In the genomic region with DNA sequence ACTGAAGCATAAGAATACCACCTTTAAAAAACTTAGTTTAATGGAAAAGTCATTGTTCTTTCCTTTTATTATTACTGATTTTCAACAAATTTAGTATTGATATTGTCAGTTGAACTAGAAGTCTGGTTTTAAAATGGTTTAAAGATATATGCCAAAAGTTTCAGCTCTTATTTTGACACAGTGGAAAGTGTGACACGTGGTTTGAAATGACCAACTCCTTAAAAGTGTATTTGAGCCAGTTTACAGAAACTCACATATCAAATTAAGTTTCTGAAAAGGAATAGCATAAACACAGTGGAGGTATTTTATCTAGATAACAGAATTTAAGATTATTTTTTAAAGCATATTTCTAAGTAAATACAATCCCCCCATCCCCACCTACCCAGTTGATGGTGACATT, we compare ENCODE assay signal across 10 mouse cellular contexts. TPM values are rescaled to one million over a fixed set of nuclear protein-coding genes. Genes with fewer than 3 reads are reported as not detected.
DNase-seq lines count a peak whose midpoint lies in the region; ATAC-seq and TF ChIP-seq lines count a peak whose summit lies in the region.
"Had no signal": no experiment of that assay in that cellular context is flagged by ENCODE, and none has a peak within 500 bp of the region (broad histone marks: within the 10 kb centered on the region; RNA-seq: fewer than 3 reads in every experiment).

No protein-coding gene starts in this region.

- peaks cover 59% of the 10 kb centered on the region for H3K36me3 ChIP-seq in forebrain, embryonic 10.5 days (replicated peaks)
- no peaks in the 10 kb centered on the region; the same call in 1 of the 2 replicates for H3K36me3 ChIP-seq in forebrain, embryonic 11.5 days (ENCODE audit: control insufficient read depth, insufficient read depth, low read length)
- H3K36me3 ChIP-seq in lung, postnatal 0 days (ENCODE audit: insufficient read depth, low read length) = no peaks in the 10 kb centered on the region
- peaks cover 28% of the 10 kb centered on the region for H3K36me3 ChIP-seq in liver, embryonic 13.5 days

- no peak for TF ChIP-seq CTCF in lung, postnatal 0 days (IDR thresholded peaks at IDR 0.05)

- no peaks in the 10 kb centered on the region for H3K27me3 ChIP-seq in forebrain, embryonic 10.5 days (ENCODE audit: poor library complexity, severe bottlenecking)
- H3K27me3 ChIP-seq in forebrain, embryonic 11.5 days (ENCODE audit: control insufficient read depth, insufficient read depth, low read length) = no peaks in the 10 kb centered on the region
- no peaks in the 10 kb centered on the region for H3K27me3 ChIP-seq in lung, postnatal 0 days (replicated peaks; ENCODE audit: insufficient read depth, low read length)
- no peaks in the 10 kb centered on the region for H3K27me3 ChIP-seq in liver, embryonic 13.5 days

- no peak overlapping the region for H3K9ac ChIP-seq in forebrain, embryonic 11.5 days (ENCODE audit: low read length)
- H3K9ac ChIP-seq in lung, postnatal 0 days (replicated peaks; ENCODE audit: low read depth) = no peak overlapping the region
- H3K9ac ChIP-seq in liver, embryonic 13.5 days = peak overlapping the region; percentile 97; the same call in 1 of the 2 replicates

- H3K27ac ChIP-seq in forebrain, embryonic 10.5 days = no peak overlapping the region
- no peak overlapping the region for H3K27ac ChIP-seq in forebrain, embryonic 11.5 days (ENCODE audit: low read depth, low read length)
- H3K27ac ChIP-seq in lung, postnatal 0 days (ENCODE audit: low read length) = no peak overlapping the region
- no peak overlapping the region for H3K27ac ChIP-seq in liver, embryonic 13.5 days

- H3K4me1 ChIP-seq in forebrain, embryonic 10.5 days = peaks cover 57% of the 10 kb centered on the region
- peaks cover 10% of the 10 kb centered on the region; the same call in 1 of the 2 replicates for H3K4me1 ChIP-seq in forebrain, embryonic 11.5 days (replicated peaks; ENCODE audit: control insufficient read depth, insufficient read depth, low read length)
- H3K4me1 ChIP-seq in lung, postnatal 0 days (ENCODE audit: insufficient read depth, low read depth, low read length) = peaks cover 26% of the 10 kb centered on the region; the same call in 1 of the 2 replicates
- peaks cover 57% of the 10 kb centered on the region for H3K4me1 ChIP-seq in liver, embryonic 13.5 days (replicated peaks)

- ATAC-seq in forebrain, embryonic 11.5 days (replicated peaks; ENCODE audit: low FRiP score) = no peak
- no peak for ATAC-seq in lung, postnatal 0 days
- no peak for ATAC-seq in liver, embryonic 13.5 days (ENCODE audit: low read depth)

- WGBS in forebrain, embryonic 10.5 days = 94% methylated on average over 1 of the region's 1 CpGs
- 91% methylated on average over 1 of the region's 1 CpGs for WGBS in forebrain, embryonic 11.5 days
- WGBS in lung, postnatal 0 days = 47% methylated on average over 1 of the region's 1 CpGs
- 76% methylated on average over 1 of the region's 1 CpGs for WGBS in liver, embryonic 13.5 days (ENCODE audit: insufficient replicate concordance)

- H3K9me3 ChIP-seq in forebrain, embryonic 10.5 days = no peaks in the 10 kb centered on the region
- no peaks in the 10 kb centered on the region for H3K9me3 ChIP-seq in forebrain, embryonic 11.5 days (ENCODE audit: control insufficient read depth, low read length)
- H3K9me3 ChIP-seq in lung, postnatal 0 days (ENCODE audit: low read length) = no peaks in the 10 kb centered on the region
- no peaks in the 10 kb centered on the region for H3K9me3 ChIP-seq in liver, embryonic 13.5 days (replicated peaks)

- DNase-seq in forebrain, embryonic 10.5 days (ENCODE audit: extremely low spot score, low spot score) = no peak
- DNase-seq in forebrain, embryonic 11.5 days (ENCODE audit: low spot score) = no peak
- DNase-seq in lung, postnatal 0 days (ENCODE audit: low spot score) = no peak
- DNase-seq in lung, postnatal 10 days = no peak
- no peak for DNase-seq in liver, embryonic 13.5 days
- DNase-seq in embryo, embryonic 10 days (ENCODE audit: low spot score) = no peak
- DNase-seq in adrenal gland, postnatal 4 days (ENCODE audit: low spot score in 2 of 2) = no peak
- DNase-seq in ovary, adult 18-20 months (ENCODE audit: low spot score) = no peak
- DNase-seq: cerebellum, adult 11 months; kidney, postnatal 25 days had no signal

- H3K4me3 ChIP-seq in forebrain, embryonic 10.5 days = peak overlapping the region; percentile 85
- no peak overlapping the region for H3K4me3 ChIP-seq in forebrain, embryonic 11.5 days (ENCODE audit: low read depth, low read length)
- H3K4me3 ChIP-seq in lung, postnatal 0 days (ENCODE audit: low read depth, low read length) = no peak overlapping the region
- peak overlapping the region; percentile 90 for H3K4me3 ChIP-seq in liver, embryonic 13.5 days (replicated peaks)

- no peak overlapping the region for H3K4me2 ChIP-seq in forebrain, embryonic 11.5 days (ENCODE audit: low read depth, low read length, severe bottlenecking)
- peak overlapping the region; percentile 70; the same call in 1 of the 2 replicates for H3K4me2 ChIP-seq in lung, postnatal 0 days (replicated peaks; ENCODE audit: low read depth, low read length)
- peak overlapping the region; percentile 77 for H3K4me2 ChIP-seq in liver, embryonic 13.5 days

- TF ChIP-seq EP300 in lung, postnatal 0 days (IDR thresholded peaks at IDR 0.05) = no peak

RNA-seq across cellular contexts. Expression of a gene that starts 2.2 kb away (rescaled TPM):
- polyA plus RNA-seq in forebrain, embryonic 10.5 days (2016; fragmentation: Nextera tagmentation; extraction: Ambion mirVana) = 28.0 and 29.7 TPM in 2 replicates
- 44.5 and 45.6 TPM in 2 replicates for polyA plus RNA-seq in forebrain, embryonic 11.5 days (2014; fragmentation: Nextera tagmentation; extraction: Ambion mirVana)
- 10.5 and 11.4 TPM in 2 replicates for polyA plus RNA-seq in lung, postnatal 0 days (2015; fragmentation: Nextera tagmentation; extraction: Ambion mirVana)
- polyA plus RNA-seq in liver, embryonic 13.5 days (2015; fragmentation: Nextera tagmentation; extraction: Ambion mirVana) = 5.9 and 8.8 TPM in 2 replicates
- total RNA-seq in adrenal gland, postnatal 4 days (2021) = 10 to 100 TPM; 52.5 to 53.2 TPM

RNA-seq across cellular contexts. Expression of a gene that starts 2.4 kb away (rescaled TPM):
- 57.8 and 58.3 TPM in 2 replicates for polyA plus RNA-seq in forebrain, embryonic 10.5 days (2016; fragmentation: Nextera tagmentation; extraction: Ambion mirVana)
- polyA plus RNA-seq in forebrain, embryonic 11.5 days (2014; fragmentation: Nextera tagmentation; extraction: Ambion mirVana) = 54.7 and 57.9 TPM in 2 replicates
- polyA plus RNA-seq in lung, postnatal 0 days (2015; fragmentation: Nextera tagmentation; extraction: Ambion mirVana) = 13.1 and 14.2 TPM in 2 replicates
- polyA plus RNA-seq in liver, embryonic 13.5 days (2015; fragmentation: Nextera tagmentation; extraction: Ambion mirVana) = 24.7 and 29.3 TPM in 2 replicates
- total RNA-seq in adrenal gland, postnatal 4 days (2021) = 10 to 100 TPM; 49.0 to 49.7 TPM

RNA-seq across cellular contexts. Expression of a gene that starts 37.6 kb away (rescaled TPM):
- polyA plus RNA-seq in forebrain, embryonic 10.5 days (2016; fragmentation: Nextera tagmentation; extraction: Ambion mirVana) = 0.15 and 0.20 TPM in 2 replicates
- 0.92 and 1.0 TPM in 2 replicates for polyA plus RNA-seq in forebrain, embryonic 11.5 days (2014; fragmentation: Nextera tagmentation; extraction: Ambion mirVana)
- polyA plus RNA-seq in lung, postnatal 0 days (2015; fragmentation: Nextera tagmentation; extraction: Ambion mirVana) = 0.02 and 0.08 TPM in 2 replicates
- polyA plus RNA-seq in liver, embryonic 13.5 days (2015; fragmentation: Nextera tagmentation; extraction: Ambion mirVana) = not detected in 2 replicates
- 10 to 100 TPM; 68.3 to 68.7 TPM for total RNA-seq in adrenal gland, postnatal 4 days (2021)

Comparison
In these comparisons a context has a peak if more than half of its experiments do, and no peak if none do; other contexts are left out.
1. H3K4me3 ChIP-seq: peak in forebrain, embryonic 10.5 days (single experiment) and liver, embryonic 13.5 days (single experiment); none in forebrain, embryonic 11.5 days (single experiment) and lung, postnatal 0 days (single experiment).